Mouse (Mus musculus) cerebellum, adult 9-11 months (tissue): ENCODE measurements around the gene Fgfr2.
"Not testable (repeated sequence)": the region's sequence is repeated elsewhere in the genome, so short reads cannot be mapped to it uniquely, and the experiment has no call there.

Source experiments
- DNase-seq: peaks from one replicate; pipeline ENCODE4 v3.0.0; 2022

The Fgfr2 gene

DNA sequence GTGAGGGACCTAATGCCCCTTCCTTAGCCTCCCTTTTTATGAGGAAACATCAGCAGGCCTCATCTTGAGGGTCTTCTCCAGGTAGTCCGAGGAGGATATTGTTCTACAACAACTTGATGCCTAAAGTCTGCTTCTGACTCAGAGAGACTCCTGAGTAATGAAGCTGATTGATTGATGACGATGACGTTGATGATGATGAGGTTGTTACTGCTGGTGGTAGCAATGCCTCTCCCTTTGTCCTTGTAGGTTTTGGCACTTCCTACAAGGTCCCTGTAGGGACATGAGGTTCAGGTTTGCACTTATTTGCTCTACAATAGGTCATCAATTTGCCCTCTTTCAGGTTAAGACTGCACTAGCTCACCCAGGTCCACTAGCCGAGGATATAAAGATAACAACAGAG lies 2977.9 kb downstream of the Fgfr2 start:
- no peak for DNase-seq

DNA sequence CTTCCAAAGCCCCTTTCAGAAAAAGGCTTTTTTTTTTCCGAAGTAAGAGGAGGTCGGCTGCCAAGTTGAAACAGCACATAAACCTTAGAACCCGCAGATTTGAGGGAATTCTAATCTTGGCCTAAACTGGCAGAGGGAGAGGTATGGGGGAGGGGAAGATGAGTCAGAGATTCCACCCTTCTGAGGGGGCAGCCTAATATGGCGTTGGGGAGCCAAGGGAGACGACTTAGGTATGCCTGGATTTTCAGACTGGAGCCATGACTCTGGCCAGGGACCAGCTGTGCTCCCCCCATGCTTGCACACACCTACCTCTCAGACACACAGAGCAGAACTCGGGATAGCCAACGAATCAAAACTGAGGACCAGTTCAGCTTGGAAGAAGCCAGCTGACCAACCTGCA lies 2979.8 kb downstream of the Fgfr2 start:
- DNase-seq = no peak

DNA sequence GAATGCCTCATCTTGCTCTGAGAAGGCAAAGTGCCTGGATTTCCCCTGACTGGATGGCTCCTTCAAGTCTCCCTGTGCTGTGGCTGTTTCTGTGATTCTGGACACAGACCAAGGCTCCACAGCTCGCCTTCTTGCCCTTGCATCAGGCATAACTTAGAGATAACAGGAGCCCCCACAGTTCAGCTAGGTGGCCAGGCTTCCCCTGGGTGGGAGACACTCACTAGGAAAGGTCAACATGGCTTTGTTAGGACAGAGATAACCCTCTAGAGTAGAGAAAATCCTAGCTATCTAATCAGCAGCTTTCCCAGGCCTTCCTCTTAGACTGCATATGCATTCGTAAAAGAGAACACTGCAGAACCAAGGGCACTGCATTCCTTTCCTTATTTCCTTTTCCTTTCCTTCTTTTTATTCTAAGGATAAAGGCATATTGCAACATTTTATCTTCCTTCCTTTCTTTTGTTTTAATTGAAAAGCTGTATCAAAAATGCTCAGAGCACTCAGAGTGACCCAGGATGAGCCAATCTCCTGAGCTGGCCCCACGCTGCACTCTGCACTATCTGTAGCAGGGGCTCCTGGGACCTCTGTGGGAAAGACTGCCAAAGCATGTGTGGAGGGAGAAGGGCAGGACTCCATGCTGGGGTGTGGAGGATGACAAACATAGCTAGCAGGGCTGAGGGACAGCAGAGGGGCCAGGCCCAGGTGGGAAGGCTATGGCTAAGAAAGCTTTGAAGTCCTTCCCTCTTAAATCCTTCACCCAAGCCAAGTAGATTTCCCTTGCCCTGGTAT lies 2981.9 kb downstream of the Fgfr2 start:
- no peak for DNase-seq

DNA sequence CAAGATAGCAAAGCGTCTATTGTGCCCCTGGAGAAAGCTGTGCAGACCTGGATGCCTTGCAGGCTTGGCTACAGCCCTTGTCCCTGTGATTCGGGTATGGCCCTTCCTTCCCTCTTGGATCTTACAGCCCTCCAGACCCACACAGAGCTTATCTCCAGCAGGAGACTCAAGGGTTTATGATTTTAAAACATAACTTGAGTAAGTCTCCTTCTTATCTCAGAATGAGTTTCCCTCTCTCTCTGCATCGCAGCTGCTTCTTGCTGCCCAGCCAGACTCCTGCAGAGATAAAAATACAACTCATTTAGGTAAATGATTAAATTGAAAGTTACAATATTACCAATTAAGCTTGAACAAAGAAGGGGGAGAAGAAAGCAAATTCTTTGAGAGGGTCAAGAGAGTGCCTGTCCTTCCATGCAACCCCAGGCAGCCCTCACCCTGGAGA lies 2988.2 kb downstream of the Fgfr2 start:
- no peak for DNase-seq

DNA sequence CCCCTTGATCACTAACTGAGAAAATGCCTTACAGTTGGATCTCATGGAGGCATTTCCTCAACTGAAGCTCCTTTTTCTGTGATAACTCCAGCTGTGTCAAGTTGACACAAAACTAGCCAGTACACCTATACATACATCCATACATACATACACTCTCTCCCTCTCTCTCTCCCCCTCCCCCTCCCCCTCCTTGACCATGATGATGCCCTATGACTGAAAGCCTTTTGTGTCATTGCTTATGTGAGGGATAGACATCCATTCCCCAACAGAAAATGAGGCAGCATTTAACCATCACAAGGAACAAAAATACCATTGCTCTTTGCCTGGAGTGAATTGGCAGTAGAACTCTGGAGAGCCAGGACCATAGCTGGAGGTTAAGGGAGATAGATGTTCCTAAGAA lies 2988.7 kb downstream of the Fgfr2 start:
- DNase-seq = not testable (repeated sequence)

DNA sequence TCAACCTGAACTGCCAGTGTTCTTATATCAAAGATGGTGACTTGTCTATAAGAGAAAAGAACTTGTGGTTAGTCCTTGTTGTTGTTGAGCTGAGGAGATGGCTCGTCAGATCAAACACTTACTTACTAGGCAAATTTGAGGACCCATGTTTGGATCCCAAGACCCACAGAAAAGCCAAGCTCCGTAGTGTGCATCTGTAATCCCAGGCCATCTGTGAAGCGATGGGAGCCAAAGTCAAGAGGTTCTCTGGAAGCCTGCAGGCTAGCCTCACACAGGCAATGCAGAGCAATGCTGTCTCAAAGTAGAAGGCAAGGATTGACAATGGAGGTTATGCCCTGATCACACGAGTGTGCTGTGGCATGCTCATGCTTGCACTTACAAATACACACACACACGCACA lies 2992.9 kb downstream of the Fgfr2 start:
- peak; percentile 8 for DNase-seq

DNA sequence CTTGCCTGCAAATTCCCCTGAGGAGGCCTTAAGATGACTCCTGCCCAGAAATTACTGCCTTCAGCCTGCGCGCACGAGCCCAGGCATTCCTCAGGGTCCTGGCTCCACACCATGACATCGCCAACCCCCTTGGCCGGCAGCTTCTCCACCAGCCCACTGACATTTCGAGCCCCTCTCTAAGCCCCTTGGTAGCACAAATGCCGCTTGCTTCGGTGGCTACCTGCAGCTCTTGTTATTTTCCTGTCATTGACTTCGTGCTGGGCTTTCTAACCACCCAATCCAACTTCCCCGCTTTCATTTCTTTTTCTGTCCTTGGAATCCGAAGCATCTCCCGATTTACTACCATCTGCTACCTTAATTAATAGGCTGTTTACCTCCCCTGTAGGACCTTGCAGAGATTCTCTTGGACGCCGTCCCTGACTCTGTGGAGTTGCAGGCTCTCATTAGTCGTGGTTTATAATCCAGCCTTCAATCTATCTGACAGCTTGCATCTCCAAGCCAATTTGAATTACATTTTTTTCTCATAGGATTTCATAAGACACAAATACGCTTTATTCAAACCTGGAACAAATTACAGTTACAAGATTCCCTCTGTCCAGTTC lies 2993.7 kb downstream of the Fgfr2 start:
- DNase-seq = peak; percentile 46

DNA sequence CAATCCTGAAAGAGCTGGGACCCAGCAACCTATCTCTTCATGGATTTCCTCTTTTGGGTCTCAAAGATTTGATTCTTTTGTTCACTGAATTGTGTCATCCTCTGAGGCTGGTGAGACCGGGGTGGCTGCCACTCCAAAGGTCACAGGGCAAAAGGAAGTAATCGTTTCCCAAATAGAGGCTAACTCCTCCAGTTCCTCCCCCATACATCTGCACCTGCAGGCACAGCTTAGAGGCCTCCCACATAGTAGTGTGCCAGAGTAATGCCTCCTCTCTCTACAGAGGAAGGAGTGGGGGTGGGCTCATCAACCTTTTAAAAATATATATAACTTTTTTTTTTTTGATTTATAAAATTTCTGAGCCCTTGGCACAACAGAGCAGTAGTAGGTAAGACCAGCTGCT lies 3001.6 kb downstream of the Fgfr2 start:
- no peak for DNase-seq

DNA sequence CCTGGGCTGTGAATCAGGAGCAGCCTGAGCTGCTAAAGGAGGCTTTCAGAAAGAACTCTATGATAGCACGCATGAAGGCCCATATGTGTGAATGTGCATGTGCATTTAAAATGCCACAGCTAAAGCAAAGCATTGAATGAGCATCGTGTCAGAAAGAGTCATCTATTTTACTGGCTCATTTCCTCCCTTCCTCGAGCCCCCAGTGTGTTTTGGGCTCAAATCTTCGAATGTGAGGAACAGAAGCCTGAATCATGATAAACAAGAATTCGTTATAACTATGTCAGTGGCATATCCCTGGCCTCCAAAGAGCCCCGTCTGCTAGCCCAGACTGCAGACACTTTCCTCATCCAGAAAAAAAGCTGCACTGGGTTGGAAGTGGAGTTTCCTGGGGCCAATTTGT lies 3003.7 kb downstream of the Fgfr2 start:
- DNase-seq = no peak

DNA sequence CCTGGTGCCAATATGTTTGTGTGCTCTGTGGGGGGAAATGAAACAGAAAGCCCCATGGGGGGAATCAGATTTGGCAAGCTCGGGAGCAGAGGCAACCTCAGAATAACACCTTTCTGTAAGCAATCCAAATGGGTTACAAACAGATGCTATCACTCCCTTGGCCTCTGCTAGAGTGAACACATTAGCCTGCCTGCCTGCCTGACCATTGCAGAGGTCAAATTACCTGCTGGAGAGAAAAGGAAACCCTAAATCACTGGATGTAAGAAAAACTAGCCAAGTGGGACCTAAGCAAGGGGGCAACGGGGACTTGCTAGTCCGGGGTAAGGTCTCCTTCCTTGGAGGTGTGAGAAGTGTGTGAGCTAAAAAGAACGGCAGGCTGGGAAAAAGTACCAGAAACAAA lies 3004.4 kb downstream of the Fgfr2 start:
- DNase-seq = no peak

DNA sequence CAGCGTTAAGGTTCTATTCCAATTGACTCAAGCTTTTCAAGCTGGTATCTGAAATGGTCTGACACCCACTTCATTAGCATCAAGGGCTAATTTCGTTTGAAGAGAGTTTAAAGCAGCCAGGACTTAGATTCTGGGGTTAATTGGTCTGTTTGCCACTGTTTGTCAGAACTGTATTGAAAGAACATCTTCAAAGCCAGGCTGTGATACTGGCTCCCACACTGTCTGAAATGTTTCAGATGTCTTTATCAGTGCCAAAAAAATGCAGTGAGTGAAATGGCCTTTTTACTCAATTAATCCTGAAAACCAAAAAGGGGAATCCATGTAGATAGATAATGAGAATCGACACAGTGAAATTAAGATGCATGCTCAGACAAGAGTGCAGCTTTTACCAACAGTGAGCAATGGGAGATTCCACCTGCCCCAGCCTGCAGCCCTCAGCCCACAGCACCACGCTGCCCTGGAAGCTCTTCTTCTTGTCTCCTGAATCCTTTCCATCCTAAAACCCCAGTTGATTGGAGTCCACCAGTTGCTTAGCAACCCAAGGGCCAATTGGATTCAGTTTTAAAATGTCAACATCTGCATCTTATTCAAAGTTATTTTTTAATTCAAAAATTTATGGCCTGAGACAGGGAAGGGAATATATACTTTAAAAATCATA lies 3005.6 kb downstream of the Fgfr2 start:
- no peak for DNase-seq

DNA sequence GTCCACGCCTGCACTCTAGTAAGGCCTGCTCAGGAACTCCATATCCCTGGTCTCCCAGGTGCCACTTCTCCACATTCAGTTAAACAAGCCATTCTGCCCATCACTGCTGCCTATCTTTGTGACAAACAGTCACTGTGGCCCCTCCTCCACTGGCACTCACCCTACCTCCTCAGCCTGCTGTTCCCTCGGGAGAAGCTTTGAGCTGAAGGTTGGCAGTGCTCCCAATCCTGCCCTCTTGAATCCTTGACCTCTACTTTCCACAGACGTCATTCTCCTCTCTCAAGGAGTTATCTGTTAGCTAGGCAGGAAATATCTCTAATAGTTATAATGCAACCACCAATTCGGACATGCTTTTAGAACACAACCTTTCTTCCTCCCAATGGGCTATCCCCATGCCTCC lies 3008.7 kb downstream of the Fgfr2 start:
- DNase-seq = no peak
